Mouse (Mus musculus): ENCODE measurements around the gene Tmem234.
"Not testable (repeated sequence)": the region's sequence is repeated elsewhere in the genome, so short reads cannot be mapped to it uniquely, and the experiment has no call there.

The Tmem234 gene

DNA sequence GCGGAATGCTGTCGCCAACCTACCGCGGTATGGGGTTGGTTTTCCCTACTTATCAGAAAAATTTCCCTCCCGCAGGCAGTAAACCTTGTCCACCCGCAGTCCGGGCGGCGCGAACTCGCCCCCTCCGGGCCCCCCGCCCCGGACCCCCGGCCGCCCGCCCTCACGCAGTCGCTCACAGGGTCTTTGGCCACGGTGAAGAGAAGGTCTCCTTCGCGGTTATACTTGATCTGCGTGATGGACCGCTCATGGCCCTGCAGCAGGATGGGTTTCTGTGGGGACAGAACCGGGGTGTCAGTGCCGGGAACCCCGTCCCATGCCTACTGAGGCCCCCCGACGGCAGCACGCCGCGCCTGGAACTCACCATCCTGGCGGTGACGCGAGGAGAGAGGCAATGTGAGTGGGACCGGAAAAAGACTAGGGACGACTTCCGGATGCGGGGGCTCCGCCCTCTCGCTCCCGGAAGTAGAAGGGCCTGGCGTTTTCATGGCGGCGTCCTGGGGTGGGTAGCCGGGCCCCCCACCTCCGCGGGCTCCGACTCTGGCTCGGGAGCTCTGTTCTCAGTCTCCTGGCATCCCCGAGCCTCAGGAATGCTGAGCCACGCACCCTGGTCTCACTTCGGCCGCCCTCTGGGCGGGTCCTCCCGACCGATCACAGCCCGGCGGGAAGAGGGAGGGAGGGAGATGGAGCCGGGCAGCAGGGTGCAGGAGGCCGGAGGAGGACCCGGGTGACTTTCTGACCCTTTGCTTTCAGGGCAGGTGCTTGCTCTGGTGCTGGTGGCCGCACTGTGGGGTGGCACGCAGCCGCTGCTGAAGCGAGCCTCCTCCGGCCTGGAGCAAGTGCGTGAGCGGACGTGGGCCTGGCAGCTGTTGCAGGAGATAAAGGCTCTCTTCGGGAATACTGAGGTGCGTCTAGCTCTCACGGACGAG lies at the start of gene Tmem234, which contains the start of gene Eif3i:
Gene Tmem234 (plus strand): TSS at position 436 of the 926 bp plus-strand sequence.
Gene Eif3i (minus strand): TSS at position 416 of the 926 bp plus-strand sequence.
- DNase-seq (ENCODE audit: low read depth, low spot score) = peak; percentile 73

DNA sequence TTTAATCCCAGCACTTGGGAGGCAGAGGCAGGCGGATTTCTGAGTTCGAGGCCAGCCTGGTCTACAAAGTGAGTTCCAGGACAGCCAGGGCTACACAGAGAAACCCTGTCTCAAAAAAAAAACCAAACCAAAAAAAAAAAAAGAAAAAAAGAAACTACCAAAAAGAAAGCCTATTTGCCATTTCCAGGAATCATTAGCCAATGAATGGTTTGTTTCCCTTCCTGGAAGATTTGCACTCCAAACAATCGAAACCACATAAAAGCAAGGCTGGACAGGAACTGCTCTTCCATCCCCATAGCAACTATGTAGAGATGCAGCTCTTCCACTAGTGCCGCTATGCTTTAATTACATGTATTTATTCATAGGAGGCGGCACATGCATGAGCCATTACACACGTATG lies 46.0 kb upstream of the Tmem234 start:
- DNase-seq (ENCODE audit: low read depth, low spot score) = not testable (repeated sequence)

DNA sequence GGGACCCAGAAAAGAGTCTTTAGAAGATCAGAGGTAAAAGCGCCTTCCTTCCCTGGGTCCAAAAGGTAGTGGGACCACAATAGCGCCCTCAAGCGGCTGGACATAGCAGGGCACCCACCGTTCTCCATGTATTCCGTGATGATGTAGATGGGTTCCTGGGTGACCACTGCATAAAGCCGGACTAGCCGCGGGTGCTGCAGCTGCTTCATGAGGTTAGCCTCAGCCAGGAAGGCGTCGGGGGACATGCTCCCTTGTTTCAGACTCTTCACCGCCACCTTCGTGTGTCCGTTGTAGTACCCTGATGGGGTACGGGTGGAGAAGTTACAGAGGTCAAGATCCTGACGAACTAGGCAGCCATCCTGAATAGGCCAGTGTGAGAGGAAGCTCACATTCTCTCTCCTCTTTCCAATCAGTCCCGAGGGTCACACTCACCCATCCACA lies 45.0 kb upstream of the Tmem234 start:
- no peak for DNase-seq (ENCODE audit: low read depth, low spot score)

DNA sequence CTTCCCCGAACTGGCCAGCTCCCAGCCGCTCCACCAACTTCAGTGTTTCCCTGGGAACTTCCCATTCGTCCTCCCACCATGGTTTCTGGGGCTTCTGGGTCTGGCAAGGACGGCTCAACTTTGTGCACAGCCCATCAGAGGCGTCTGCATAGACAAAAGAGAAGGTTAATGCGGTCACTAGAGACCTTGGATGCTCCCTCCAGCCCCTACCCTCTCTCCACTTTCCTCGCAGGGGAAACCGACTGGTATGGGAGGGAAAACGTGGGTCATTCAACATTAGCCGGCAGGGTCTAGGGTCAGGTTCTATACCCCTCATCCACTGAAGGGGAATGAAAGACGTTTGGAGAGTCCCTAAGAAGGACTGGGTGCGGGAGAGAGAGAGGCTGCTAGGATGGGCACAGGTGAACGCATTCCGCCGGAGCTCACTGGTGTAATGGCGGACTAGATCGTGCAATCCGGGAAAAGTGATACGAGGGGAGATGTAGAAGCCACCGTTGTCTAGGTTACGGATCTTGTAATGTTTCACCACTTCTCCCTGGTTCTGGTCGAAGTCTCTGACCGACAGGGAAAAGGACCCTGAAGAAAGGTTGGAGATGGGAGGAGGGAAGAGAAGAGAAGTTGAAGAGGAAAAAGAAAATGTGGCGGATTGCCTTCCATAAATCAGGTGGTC lies 44.5 kb upstream of the Tmem234 start:
- no peak for DNase-seq (ENCODE audit: low read depth, low spot score)

GRCm38 (mm10) chr4:129556532-129557223 lies 43.8 kb upstream of the Tmem234 start:
- peak; percentile 72 for DNase-seq (ENCODE audit: low read depth, low spot score)

DNA sequence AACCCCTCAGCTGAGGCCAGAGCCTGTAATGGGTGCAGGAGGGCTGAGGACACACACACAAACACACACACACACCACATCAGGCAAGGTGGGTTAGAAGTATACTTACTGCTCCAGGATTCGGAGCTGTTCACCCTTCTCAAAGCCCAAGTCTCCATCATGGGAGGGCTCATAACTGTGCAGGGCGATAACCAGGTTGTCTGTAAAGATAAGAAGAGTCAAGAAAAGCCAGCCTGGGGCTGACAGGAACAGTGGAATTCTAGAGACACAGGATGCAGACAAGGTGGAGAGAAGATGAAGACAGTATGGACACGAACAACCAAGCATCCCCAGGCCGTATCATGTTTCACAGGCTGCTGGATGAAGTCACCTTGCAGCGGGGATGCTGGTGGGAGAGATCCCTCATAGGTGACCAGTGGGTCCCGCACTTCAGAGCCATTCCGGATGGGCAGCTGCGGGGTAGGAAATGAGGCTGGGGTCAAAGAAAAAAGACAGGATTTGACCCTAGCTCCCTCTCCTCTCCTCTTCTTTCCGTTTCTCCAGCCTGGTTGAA lies 43.1 kb upstream of the Tmem234 start:
- DNase-seq (ENCODE audit: low read depth, low spot score) = no peak

GRCm38 (mm10) chr4:129558321-129558955 lies 42.0 kb upstream of the Tmem234 start:
- DNase-seq (ENCODE audit: low read depth, low spot score) = no peak

- DNase-seq (ENCODE audit: low read depth, low spot score) = no peak
Observed at GRCm38 (mm10) chr4:129561184-129561583, 39.3 kb upstream of the Tmem234 start.

GRCm38 (mm10) chr4:129563718-129564117 lies 36.8 kb upstream of the Tmem234 start:
- DNase-seq (ENCODE audit: low read depth, low spot score) = no peak

- DNase-seq (ENCODE audit: low read depth, low spot score) = no peak
Observed at GRCm38 (mm10) chr4:129565139-129565538, 35.3 kb upstream of the Tmem234 start.

GRCm38 (mm10) chr4:129568366-129568765 lies 32.1 kb upstream of the Tmem234 start:
- DNase-seq (ENCODE audit: low read depth, low spot score) = no peak

GRCm38 (mm10) chr4:129570028-129570427 lies 30.4 kb upstream of the Tmem234 start:
- no peak for DNase-seq (ENCODE audit: low read depth, low spot score)

GRCm38 (mm10) chr4:129571551-129572084 lies 28.9 kb upstream of the Tmem234 start:
- no peak for DNase-seq (ENCODE audit: low read depth, low spot score)

DNA sequence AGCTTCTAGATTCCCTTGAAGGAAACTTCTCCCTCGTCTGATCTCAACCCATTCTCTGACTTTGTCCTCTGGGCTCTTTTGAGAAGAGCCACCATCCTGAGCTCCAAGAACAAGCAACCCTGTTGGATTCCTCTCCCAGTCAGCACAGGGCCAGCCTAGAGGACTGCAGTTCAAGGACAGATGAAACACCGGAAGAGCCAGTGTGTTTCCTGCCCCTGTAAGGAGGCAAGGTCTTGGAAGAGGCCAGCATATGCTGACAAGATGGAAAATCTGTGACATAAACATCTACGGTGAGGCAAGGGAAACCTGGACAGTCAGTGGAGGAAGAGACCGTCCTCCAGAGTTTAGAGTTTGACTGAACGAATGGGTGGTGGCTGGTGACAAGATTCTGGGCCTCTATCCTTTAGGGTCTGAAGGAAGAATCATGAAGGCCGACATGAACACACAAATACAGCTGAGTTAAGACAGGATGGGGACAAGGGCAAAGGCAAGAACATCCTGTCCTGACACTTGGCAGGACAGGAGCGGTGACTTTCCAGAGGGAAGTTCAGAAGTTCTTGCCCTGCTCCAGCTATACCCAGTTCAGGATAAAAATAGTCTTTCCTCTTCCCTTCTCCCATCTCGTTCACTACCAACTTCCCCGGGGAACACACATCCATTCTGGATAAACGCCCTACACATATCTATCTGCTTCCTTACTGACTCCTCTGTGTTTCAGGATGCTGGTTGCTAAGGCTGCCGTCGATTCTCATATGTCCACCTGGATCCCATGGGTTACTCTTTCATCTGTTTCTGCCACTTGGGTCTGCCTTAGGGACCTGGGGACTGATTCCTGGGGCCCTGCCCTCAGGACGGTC lies 28.0 kb upstream of the Tmem234 start:
- DNase-seq (ENCODE audit: low read depth, low spot score) = no peak

GRCm38 (mm10) chr4:129573093-129573370 lies 27.4 kb upstream of the Tmem234 start:
- no peak for DNase-seq (ENCODE audit: low read depth, low spot score)

DNA sequence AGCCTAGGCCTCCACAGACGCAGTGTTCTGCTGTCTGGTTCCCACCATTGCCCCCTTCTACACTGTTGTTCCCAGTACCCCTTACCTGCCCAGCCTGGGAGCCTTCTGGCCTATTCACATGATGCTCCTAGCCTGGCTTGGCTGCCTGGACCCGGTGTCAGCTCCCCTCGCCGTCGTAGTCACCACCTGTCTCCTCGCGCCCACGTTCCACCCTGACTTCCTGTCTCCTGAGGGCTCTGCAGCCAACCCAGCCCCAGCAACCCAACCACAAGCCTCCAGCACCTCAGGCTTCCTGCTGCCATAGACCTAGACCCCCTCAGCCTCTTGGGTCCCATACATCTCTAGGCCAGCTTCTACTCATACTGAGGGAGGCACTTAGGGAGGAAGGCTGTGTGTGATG lies 27.0 kb upstream of the Tmem234 start, which contains the start of gene Lck:
Gene Lck (minus strand): TSS at position 212 of the 400 bp plus-strand sequence.
- no peak for DNase-seq (ENCODE audit: low read depth, low spot score)

DNA sequence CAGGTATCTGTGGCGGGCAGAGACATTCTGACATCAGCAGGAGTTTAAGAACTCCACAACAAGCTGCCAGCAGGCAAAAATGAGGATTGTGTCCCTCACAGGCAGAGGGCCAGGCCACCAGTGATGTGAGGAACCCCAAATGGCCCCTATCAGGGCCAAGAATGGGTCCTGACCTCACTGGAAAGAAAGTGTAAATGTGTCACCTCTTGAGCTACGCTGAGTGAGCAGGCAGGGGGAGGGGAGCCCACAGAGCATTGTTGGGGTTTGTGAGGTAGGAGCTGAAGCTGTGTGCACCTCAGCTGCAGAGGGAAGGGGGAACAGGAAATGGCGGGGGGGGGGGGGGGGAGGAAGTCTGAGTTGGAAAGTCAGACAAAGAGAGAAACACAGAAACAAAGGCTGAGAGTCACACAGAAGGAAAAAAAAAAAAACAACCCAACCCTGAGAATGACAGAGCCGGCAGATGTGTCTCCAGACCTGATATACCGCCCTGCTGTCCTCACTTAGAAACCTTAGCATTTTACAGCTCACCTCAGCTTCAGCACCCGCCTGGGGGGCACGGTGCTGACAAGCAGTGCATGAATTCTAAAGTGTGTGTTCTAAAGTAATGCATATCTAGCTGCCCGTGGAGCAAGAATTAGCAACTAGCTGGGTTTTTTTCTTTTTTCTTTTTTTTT lies 25.2 kb upstream of the Tmem234 start:
- no peak for DNase-seq (ENCODE audit: low read depth, low spot score)

- no peak for DNase-seq (ENCODE audit: low read depth, low spot score)
Observed at GRCm38 (mm10) chr4:129576863-129577491, 23.5 kb upstream of the Tmem234 start.

- no peak for DNase-seq (ENCODE audit: low read depth, low spot score)
Observed at GRCm38 (mm10) chr4:129577688-129578087, 22.8 kb upstream of the Tmem234 start.
